Mouse (Mus musculus) left cerebral cortex, postnatal 36 days (tissue): ENCODE measurements around the gene Gm28053. TPM values are rescaled to one million over a fixed set of nuclear protein-coding genes. Genes with fewer than 3 reads are reported as not detected.

ENCODE experiments used
- DNase-seq, 2 experiments: peaks; one replicate each; pipeline ENCODE4 v3.0.0; 2021 to 2022; ENCODE audit warnings: low spot score in 2 of 2, mixed read lengths in 1 of 2
- intact Hi-C: fragments of 180-260 bp; cut with DNase I; formaldehyde crosslinking; loops from one replicate; pipeline ENCODE4 v1.15.1; 2025
- total RNA-seq, 2 experiments: library from RNA; stranded (reverse); gene quantifications; 2 replicates each; pipeline ENCODE4 v1.2.3; 2021

Gm28053 gene
- total RNA-seq, 2 experiments from 2014 or later = not detected

DNA sequence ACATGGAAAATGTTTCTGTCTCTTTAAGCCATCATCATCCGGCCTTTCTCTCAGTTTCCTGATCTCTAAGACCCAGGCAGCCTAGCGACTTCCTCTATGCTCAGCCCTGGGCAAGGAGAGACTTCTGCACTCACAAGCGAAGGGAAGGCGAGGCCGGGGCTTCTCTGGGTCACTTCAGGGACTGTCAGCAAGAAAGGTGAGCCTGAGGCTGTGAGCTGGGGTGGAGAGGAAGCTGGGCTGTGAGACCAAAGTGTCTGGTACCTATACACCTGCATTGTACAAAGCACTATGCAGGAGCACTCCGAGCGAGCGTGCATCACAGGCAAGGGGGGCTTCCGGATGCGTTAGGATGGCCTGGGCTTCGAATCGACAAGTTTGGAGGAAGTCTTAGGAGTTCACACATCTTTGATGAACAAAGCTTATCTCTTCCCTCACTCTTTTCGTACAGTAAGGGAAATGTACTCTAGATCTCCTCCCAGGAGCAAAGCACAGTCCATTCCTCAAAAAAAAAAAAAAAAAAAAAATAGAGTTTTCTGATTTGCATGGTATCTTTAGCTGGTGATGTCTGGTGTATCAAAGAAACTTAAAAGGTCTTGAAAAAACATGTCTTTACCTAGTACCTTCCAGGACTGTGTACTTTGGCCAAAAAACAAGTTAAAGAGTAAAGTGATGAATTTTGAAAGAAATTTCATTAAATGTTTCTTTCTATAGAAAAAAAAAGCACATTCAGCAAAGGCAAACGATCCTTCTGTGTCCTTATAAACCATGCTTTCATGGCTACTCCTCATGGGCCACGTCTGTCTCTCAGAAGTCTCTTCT, 20.8 kb downstream of the Gm28053 start, which contains the start of gene Gimap1:
Gene Gimap1, plus strand, starts transcription at position 94 of the 819 bp plus-strand sequence.
- no peak for DNase-seq
- intact Hi-C loops = no loop called here

DNA sequence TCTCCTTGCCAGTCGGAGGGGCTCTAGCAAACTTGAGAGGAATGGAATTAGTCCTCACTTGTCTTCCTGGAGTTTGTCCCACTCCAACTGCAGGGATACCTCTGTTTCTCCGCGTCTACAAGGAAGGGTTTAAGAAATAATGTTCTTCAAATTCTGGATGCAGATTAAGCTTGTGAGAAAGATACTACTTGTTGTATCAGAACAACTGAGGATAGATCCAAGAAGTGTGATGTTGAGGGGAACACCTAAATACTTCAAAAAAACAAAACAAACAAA, 21.3 kb downstream of the Gm28053 start:
- DNase-seq = no peak
- intact Hi-C loops = no loop called here

DNA sequence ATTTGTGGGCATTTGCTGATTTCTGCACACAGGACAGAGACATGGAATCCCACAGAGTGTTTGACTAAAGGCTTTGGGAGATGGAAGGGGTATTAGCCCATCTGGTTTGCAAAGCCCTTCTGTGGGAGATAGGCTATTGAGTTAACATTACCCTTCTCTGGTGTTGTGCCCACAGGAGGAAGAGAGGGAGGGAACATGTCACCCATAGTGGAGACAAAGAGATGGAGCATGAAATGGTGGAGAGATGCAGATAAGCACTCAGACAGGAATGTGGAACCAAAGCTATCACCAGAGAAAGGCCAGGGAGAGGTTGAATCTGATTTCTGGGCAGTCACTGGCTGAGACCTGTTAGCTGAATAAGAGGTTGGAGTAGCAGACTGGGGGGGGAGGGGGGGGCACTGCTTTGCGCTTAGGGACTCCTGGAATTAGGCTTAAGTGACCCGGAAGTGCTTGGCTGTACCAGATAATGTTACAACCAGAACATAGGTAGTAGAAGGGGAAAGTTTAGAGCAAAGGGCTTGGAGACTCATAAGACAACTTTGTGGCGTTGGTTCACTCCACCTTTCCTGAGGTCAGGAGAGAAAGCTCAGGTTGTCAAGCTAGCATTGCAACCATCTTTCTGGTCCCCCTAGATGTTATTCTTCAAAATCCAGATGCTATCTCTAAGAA, 22.2 kb downstream of the Gm28053 start:
- intact Hi-C loops = no loop called here
- DNase-seq = no peak

DNA sequence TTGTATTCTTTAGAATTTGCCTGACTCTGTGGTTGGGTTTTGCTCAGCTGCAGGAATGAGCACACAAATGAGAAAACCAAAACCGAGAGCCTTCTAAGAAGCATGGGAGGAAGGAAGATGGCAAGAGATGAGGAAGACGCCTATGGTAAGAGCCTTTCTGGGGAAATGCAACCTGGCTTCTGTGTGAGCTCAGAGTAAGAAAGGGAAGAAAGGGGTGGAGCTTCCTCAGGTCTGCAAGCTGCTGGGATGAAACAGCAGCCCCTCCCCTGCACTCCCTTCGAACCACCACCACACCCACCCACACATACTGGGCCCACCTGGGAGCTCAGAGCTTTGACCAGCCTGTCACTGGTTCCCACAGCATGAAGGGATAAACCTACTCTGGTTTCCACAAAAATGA, 22.9 kb downstream of the Gm28053 start:
- DNase-seq = no peak
- intact Hi-C loops = no loop called here

DNA sequence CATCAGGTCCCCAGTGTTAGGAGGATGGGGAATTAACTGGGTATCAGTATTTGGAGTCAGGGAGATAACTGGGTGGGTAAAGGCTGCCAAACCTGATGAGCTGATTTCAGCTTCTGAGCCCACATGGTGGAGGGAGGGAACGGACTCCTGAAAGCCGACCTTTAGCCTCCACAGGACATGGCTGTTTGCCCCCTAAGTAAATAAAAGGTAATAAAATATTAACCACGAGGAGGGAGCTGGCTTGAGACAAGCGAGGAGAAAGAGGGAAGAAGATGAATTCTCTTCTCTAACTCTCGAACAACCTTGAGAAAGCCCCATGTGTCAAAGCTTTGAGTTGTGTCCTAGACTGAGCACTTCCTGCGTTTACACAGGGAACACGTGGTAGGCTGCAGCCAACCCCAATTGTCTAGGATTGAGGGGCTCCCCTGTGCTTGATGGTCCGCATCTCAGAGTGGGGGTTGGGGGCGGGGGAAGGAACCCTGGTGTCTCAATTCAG, 23.4 kb downstream of the Gm28053 start:
- intact Hi-C loops = no loop called here

DNA sequence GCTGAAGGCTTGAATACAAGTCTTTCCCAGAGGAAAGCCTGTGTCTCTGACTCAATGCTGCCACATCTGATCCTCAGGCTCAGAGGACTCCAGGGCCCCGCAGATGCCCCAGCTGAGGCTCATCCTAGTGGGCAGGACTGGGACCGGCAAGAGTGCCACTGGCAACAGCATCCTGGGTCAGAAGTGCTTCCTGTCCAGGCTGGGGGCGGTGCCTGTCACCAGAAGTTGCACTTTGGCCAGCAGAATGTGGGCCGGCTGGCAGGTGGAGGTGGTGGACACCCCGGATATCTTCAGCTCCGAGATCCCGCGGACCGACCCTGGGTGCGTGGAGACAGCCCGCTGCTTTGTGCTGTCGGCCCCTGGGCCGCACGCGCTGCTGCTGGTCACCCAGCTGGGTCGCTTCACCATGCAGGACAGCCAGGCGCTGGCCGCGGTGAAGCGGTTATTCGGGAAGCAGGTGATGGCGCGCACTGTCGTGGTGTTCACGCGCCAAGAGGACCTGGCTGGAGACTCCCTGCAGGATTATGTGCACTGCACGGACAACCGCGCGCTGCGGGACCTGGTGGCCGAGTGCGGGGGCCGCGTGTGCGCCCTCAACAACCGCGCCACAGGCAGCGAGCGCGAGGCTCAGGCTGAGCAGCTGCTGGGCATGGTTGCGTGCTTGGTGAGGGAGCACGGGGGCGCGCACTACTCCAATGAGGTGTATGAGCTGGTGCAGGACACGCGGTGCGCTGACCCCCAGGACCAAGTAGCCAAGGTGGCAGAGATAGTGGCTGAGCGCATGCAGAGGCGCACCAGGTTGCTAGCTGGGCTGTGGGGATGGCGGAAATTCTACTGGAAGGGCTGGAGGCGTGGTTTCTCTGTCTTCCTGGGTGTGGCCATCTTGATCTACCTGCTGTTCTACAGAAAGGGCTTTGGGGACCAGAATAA, 24.3 kb downstream of the Gm28053 start:
- intact Hi-C loops = no loop called here
- DNase-seq = peak in 1 of 2 experiments; percentile 10

More for the DNA sequence above, 23.4 kb downstream of the Gm28053 start:
- no peak for DNase-seq

DNA sequence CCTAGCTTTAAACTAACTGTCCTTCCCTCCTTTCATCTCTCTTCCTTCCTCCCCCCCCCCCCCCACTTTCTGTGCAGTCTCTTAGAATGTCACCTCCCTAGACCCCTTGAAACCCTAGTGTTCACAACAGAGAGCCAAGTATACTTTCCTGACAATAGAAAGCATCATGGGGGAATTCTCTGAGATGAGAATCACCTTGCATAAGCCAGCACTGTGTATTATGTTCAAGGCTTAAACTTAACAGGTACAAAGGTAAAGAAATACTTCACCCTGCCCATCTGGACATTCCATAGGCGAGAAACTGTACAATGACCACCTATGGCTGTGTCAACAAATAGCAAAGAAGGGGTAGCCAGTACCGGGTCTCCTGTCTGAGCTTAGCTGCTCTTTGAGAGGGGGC, 27.1 kb downstream of the Gm28053 start:
- DNase-seq = no peak
- intact Hi-C loops = no loop called here

DNA sequence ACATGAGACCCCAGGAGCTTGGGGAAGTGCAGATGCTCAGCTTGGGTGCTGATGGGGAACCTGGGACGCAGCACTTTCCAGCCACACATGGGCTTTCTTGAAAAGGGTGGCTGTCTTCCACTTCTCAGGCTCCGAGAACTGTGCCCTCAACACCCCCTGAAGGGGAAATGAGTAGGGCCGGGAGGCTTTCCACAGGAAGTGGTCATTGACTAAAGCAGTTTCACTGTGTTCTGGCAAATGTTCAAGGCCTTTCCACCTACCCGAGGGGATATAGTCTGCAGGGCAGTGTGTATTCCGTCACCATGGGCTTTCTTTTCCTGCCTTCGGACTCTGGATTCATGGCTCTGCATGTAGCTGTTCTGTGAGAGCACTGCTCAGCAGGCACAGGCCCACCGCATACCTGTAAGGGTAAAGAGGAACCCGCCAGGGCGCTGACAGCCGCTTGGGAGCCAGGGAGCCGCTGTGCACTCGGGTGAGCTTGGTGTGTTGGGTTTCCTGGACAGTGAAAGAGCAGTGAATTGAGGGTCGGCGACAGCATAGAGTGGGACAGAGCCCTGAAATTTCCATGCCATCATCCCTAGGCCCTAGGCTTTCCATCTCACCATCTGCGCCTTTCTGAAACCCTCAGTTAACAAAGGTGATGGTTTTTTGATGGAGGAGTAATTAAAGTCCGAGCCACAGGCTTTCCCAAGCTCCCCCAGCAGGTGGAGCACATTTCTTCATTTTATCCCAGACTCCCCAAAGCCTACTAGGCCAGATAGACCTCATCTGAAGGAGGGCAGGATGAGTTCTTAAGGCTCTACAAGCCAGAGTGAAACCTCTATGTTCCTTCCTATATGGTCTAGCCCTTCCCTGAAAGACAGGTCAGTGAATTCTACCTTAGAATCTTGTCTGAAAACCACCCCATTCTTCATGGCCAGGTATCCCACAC, 27.8 kb downstream of the Gm28053 start, which contains the start of gene Gimap5:
Gene Gimap5, plus strand, starts transcription at position 239 of the 931 bp plus-strand sequence.
- no peak for DNase-seq
- intact Hi-C loops = loop anchor here (2.0 kb wide), 1 partner anchor 25 kb away; the partner anchor contains the start of gene Gimap3

DNA sequence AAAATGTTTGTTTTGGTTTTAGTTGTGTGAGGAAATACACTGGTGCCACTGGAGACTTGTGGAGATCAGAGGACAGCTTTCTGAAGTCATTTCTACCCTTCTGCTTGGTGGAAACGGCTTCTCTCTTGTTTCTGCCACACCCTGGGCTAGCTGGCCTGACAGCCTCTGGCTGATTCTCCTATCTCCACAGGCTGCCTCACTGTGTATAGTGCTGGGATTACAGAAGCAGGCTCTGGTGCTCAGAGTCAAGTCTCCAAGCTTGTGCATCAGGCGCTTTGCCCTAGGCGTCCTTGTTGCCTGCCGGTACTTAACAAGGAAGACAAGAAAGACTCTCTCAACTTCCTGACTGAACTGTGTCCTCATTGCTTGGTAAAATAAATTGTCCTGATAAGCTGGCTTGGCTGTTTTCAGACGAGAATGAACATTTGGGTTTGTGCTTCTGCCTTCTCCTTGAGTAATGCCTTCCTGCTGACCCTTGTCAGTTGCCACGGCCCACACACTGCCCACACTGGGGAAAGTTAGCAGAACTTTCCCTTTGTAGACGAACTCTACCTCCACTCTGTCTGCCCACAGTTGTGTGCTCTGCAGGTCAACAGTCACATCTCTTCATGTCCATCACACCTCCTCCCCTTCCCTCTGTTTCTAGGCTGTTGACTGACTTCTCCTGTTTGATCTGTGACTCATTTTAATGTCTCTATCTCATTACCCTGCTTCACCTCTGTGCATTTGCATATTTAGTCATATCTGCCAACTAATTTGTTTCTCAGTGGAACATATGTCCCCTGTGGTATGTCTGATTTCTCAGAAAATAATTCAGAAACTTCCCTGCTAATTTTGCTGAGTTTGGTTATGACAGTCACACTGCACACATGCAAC, 28.9 kb downstream of the Gm28053 start:
- intact Hi-C loops = loop anchor here (2.0 kb wide), 1 partner anchor 23 kb away; the partner anchor contains the start of gene Gimap3

DNA sequence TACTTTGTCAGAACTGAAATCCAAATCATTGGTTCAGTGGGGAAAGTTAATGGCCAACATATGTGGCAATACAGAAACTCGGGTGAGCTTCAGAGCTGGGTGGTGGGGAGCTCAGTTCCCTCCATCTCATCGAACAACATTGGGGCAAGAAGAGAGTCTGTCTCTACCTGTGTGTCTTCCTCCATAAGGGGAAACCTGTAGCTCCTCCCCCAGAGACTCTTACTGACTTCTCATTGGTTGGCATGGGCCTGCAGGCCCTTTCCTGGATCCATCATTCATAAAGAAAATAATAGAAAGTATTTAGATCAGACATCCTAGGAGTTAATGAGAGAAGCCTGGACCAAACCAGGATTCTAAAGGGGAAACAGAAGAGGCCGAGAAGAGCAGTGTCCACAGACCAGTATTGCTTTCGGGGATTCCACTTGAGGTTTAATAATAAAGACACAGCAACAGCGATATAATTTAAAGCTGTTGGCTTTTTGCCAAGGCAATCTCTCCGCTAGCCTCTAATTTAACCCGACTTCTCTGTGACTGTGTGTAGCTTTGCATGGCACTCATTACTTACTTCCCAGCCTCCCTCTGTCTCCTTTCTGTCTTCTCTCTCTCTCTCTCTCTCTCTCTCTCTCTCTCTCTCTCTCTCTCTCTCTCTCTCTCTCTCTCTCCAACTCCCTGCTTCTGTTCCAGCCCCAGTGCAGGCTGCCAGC, 45.3 kb downstream of the Gm28053 start:
- no peak for DNase-seq
- intact Hi-C loops = no loop called here

More for the DNA sequence above, 28.9 kb downstream of the Gm28053 start:
- DNase-seq = no peak

DNA sequence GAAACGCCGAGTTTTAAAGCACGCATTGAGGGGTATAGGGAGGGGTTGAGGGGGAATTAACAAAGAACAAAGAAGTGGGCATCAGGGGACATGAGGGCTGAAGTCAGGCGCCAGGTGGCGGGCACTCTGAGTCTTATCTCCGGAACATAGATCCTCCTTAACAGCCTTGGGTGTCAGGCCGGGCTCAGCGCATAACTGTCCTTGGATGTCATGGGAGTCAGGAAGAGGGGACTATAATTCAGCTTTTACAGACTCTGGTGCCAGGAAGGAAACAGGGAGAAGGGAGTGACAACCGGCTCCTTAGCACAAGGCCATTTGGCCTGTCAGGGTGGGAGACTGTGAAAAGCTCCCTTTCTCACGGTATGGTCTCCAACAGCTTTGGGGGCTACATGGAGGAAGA, 46.1 kb downstream of the Gm28053 start:
- DNase-seq = no peak
- intact Hi-C loops = no loop called here

DNA sequence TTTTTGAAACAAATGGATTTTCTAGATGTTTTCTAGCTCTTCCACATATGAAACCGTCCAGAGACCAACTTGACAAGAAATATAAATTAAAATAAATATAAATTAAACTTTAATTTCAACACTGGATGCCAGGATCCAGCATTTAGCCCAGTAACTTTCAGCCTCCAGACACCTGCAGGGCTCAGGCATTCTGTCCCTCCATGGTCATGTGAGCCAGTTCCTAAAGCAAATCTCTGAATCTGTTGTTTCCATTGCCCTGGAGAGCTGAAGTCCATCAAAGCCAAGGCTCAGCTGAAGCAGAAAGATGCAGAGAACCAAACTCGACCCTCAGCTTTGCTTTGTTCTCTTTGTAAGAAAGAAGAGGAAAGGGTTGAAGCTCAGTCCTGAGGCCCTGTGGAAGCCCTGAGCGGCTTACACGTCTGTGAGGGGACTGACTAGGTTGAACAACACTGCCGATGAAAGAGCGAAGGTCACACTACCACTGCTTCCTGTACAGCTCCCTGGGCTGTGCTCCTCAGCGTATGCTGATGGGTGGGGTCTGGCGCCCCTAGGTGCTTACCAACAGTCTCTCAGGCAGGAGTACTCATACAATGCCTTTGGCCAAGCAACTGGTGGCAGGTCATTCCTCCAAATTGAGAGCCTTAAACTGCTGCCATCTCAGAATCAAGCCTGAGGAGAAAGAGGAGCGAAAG, 49.9 kb downstream of the Gm28053 start:
- intact Hi-C loops = no loop called here

DNA sequence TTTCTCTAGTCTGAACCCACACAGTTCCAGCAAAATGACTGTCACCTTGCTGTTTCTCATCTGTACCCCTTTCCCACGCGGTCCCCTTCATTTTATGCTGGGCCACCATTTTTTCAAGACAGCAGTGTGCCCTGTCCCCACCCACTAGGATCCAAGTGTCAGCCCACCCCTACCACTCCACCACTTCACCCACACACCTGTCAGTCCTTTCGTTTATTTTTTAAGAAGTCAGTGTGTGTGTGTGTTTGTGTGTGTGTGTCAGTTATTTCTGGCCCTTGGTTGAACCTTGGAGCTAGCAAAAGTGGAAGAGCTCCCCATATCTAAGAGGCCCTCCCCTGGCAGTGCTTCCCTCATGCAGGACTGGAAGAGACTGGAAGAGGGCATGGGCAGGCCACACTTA, 50.5 kb downstream of the Gm28053 start:
- no peak for DNase-seq
- intact Hi-C loops = no loop called here

More for the DNA sequence above, 49.9 kb downstream of the Gm28053 start:
- DNase-seq = no peak

DNA sequence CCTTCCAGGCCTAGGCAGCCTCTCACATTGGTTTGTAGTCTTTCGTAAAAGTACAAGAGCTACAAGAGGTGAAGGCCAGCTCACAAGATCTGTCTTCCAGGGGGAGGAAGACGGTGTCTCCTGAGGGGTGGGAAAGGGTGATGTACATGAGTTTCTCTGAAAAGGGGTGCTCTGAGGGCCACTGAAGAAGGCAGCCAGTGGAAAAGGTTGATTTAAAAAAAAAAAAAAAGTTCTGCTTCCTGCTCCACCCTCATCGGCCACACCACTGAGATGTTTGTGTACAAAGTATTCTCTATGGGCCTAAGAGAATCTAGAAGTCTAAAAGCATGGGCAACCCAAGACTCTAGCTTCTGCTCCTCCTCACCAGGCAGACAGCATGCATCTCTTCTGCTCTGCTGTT, 52.3 kb downstream of the Gm28053 start, which contains the start of gene Gimap3:
Gene Gimap3, minus strand, starts transcription at position 156 of the 400 bp plus-strand sequence.
- no peak for DNase-seq
- intact Hi-C loops = loop anchor here (2.0 kb wide), 1 partner anchor 24 kb away; the partner anchor contains the start of gene Gimap5

DNA sequence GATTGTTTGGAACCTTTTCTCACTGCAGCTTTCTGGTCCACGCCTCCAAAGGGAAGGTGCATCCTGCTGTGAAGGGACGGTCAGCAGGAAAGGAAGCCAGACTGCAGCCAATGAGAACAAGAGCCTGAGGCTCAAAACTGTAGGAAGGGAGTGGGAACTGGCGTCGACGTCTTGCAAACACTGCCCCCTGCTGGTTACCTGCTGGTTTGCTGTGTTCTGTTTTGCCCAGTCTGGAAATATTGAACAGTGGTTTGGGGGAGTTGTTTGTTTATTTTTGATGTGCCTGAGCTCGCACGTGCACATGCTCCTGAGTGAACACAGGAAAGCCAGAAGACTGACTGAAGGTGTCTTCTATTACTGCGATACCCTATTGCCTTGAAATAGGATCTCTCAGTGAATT, 53.6 kb downstream of the Gm28053 start:
- intact Hi-C loops = loop anchor here (1.0 kb wide), 1 partner anchor 127 kb away; no protein-coding TSS in a partner anchor
- DNase-seq = peak; percentile 65 to 75

DNA sequence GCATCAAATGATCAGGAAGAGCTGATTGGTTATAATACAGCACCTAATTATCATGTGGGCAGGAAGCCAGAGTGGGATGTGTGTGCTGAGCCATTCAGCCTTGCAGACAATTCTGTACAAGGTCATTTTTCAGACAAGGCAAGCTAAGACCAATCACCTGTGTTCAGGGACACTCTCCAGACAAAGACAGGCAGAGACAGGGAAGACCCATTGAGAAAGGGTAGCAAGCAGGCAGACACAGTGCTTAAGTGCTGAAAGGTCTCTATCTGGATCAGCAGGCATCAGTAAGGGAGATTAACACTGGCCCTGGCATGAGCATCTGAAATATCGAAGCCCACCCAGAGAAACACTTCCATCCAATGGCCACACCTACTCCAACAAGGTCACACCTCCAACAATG, 66.0 kb downstream of the Gm28053 start:
- intact Hi-C loops = no loop called here
- DNase-seq = no peak
